Mouse (Mus musculus) T-helper 2 cell (primary cell): ENCODE results near the gene Glmp.
"Not testable (repeated sequence)": the region's sequence is repeated elsewhere in the genome, so short reads cannot be mapped to it uniquely, and the experiment has no call there.

ENCODE experiments used
- in situ Hi-C: fragments of 300-600 bp; cut with MboI, MseI; formaldehyde crosslinking; loops from one replicate; pipeline ENCODE4 v1.15.1; 2025; ENCODE audit warnings: high pct_unique_total_duplicates

The Glmp gene

DNA sequence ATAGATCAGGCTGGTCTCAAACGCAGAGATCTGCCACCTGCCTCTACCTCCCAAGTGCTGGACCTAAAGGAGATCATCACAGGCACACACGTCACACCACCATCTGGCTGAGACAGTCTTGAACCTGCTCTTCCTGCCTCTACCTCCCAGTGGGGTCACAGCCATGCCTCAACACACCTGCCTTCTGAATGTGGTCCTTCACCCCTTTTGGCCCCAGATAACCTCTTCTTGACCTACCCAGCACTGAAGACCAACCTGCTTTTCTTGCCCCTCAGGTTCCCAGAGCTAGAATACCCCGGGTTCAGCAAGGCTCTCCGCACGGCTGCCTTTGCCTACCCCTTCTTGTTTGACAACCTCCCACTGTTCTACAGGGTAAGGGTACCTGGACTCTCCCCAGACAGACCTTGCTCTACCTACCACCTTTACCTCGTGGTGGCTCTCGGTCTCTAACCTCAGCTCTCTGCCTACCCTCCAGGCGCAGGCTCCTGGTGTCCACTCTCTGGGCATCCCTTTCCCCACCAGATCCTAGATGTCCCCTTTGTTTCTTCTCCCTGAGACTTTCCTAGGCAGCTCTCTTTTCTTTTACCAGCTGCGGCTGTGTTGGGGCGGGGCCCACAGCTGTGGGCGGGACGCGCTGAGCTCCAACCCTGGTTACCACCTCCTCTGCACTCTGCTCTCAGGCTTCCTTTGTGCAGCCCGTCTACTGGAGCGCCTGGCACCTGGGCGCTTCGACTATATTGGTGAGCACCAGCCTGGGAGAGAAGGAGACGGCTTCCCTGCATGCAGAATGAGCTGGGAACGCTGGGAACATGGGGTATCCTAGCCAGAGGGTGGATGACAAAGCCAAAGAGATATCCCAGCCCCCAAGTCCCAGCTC is 51.2 kb downstream of the Glmp start:
- in situ Hi-C loops = not testable (repeated sequence)

DNA sequence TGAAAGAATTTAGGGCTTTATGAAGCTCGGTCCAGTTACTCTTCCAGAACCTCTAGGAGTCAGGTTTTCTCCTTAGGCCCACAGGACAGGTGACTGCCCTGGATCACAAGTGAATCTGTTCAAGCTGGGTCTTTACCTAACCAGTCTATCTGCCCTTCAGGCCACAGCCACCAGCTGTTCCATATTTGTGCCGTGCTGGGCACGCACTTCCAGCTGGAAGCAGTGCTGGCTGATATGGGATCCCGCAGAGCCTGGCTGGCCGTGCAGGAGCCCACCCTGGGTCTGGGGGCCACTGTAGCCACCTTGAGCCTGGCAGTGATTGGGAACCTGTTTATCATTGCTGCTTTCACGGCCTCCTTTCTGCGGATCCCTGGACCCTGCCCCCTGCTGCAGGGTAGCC is 51.8 kb downstream of the Glmp start:
- in situ Hi-C loops = not testable (repeated sequence)

DNA sequence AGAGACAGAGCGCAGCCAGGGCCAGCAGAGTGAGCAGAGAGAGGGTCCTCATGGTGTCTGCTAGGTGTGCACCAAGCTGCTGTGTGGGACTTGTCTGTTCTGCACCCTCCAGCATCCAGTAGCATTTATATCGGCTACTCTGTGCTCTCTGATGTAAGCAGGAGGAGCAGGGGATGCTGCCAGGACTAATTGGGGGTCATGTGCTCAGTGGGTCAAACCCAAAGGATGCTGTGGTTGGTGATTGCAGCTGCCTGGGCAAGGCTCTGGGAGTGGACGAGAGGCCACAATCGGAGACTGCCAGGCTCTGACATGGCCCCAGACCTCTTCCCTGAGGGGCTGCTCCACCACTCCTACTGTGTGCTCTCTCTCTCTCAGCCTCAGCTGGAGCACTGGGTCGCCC is 53.8 kb downstream of the Glmp start, which contains the start of gene Bglap2:
Bglap2 (minus strand) TSS at position 101 of the 400 bp plus-strand sequence.
- in situ Hi-C loops = not testable (repeated sequence)
